15 mouse cellular contexts compared by ENCODE assay signal in genomic region chr7:63902604-63903210, GRCm38 (mm10). TPM values are rescaled to one million over a fixed set of nuclear protein-coding genes. Genes with fewer than 3 reads are reported as not detected.
DNase-seq lines count a peak whose midpoint lies in the region; ATAC-seq and TF ChIP-seq lines count a peak whose summit lies in the region.
"Had no signal": no experiment of that assay in that cellular context is flagged by ENCODE, and none has a peak within 500 bp of the region (broad histone marks: within the 10 kb centered on the region; RNA-seq: fewer than 3 reads in every experiment).

No protein-coding gene starts in this region.

- no peaks in the 10 kb centered on the region for H3K36me3 ChIP-seq in heart, embryonic 16.5 days (ENCODE audit: control insufficient read depth, insufficient read depth)
- H3K36me3 ChIP-seq in liver, embryonic 15.5 days (replicated peaks): 0 out of 2 replicates have a peak, but pooled peaks cover 4% of the 10 kb centered on the region
- no peaks in the 10 kb centered on the region for H3K36me3 ChIP-seq in liver, embryonic 12.5 days
- no peaks in the 10 kb centered on the region for H3K36me3 ChIP-seq in embryonic facial prominence, embryonic 13.5 days
- H3K36me3 ChIP-seq in small intestine, adult 2 months (ENCODE audit: control insufficient read depth, insufficient read depth, low read length): no peaks in the 10 kb centered on the region
- H3K36me3 ChIP-seq in midbrain, postnatal 0 days (ENCODE audit: insufficient read depth, low read length): no peaks in the 10 kb centered on the region
- H3K36me3 ChIP-seq: midbrain, embryonic 10.5 days had no signal

- TF ChIP-seq CTCF in small intestine, adult 2 months (IDR thresholded peaks at IDR 0.05; ENCODE audit: extremely low read depth, insufficient read length, insufficient replicate concordance, low read depth, low read length): no peak
- no peak for TF ChIP-seq CTCF in midbrain, postnatal 0 days (IDR thresholded peaks at IDR 0.05)

- intact Hi-C loops in heart, postnatal 36 days (cut with DNase I): no loop called here

- WGBS in heart, embryonic 16.5 days: 56% methylated on average over 3 of the region's 3 CpGs
- 63% methylated on average over 3 of the region's 3 CpGs for WGBS in liver, embryonic 15.5 days (ENCODE audit: insufficient replicate concordance)
- 58% methylated on average over 3 of the region's 3 CpGs for WGBS in liver, embryonic 12.5 days (ENCODE audit: insufficient replicate concordance)
- 32% methylated on average over 3 of the region's 3 CpGs for WGBS in embryonic facial prominence, embryonic 13.5 days
- 43% methylated on average over 3 of the region's 3 CpGs for WGBS in small intestine, adult 2 months
- 61% methylated on average over 3 of the region's 3 CpGs for WGBS in midbrain, postnatal 0 days

- ATAC-seq in heart, embryonic 16.5 days (replicated peaks; ENCODE audit: extremely low read depth, insufficient read depth, low FRiP score): no peak
- no peak for ATAC-seq in liver, embryonic 15.5 days (ENCODE audit: insufficient read depth)
- no peak for ATAC-seq in liver, embryonic 12.5 days
- ATAC-seq in embryonic facial prominence, embryonic 13.5 days (ENCODE audit: insufficient number of reproducible peaks, insufficient read depth, low FRiP score, low TSS enrichment, low read depth): no peak
- ATAC-seq in midbrain, postnatal 0 days (ENCODE audit: low FRiP score): no peak

- H3K27me3 ChIP-seq in heart, embryonic 16.5 days (ENCODE audit: control insufficient read depth, insufficient read depth, low read length): no peaks in the 10 kb centered on the region
- H3K27me3 ChIP-seq in liver, embryonic 15.5 days: no peaks in the 10 kb centered on the region
- peaks cover 20% of the 10 kb centered on the region for H3K27me3 ChIP-seq in liver, embryonic 12.5 days (replicated peaks)
- no peaks in the 10 kb centered on the region; the same call in 1 of the 2 replicates for H3K27me3 ChIP-seq in embryonic facial prominence, embryonic 13.5 days
- no peaks in the 10 kb centered on the region for H3K27me3 ChIP-seq in small intestine, adult 2 months (ENCODE audit: control insufficient read depth, insufficient read depth, low read length)
- H3K27me3 ChIP-seq in midbrain, postnatal 0 days (ENCODE audit: insufficient read depth, low read length): no peaks in the 10 kb centered on the region
- H3K27me3 ChIP-seq: CH12.LX had no signal

- no peak for DNase-seq in heart, postnatal 36 days
- DNase-seq in midbrain, postnatal 0 days (ENCODE audit: low spot score): no peak
- DNase-seq: adrenal gland, postnatal 36 days; gastrocnemius, postnatal 14 days; layer of hippocampus, adult 9-11 months; thymus, postnatal 25 days had no signal

- TF ChIP-seq POLR2A in small intestine, adult 2 months (IDR thresholded peaks at IDR 0.05; ENCODE audit: low read depth, low read length): no peak

- peaks cover 36% of the 10 kb centered on the region for H3K4me1 ChIP-seq in heart, embryonic 16.5 days (ENCODE audit: control insufficient read depth, insufficient read depth, low read length)
- peaks cover 79% of the 10 kb centered on the region for H3K4me1 ChIP-seq in liver, embryonic 15.5 days (replicated peaks)
- H3K4me1 ChIP-seq in liver, embryonic 12.5 days: peaks cover 56% of the 10 kb centered on the region
- H3K4me1 ChIP-seq in embryonic facial prominence, embryonic 13.5 days: peaks cover 22% of the 10 kb centered on the region
- peaks cover 51% of the 10 kb centered on the region for H3K4me1 ChIP-seq in small intestine, adult 2 months (ENCODE audit: control insufficient read depth, insufficient read depth, insufficient read length, low read length)
- peaks cover 4% of the 10 kb centered on the region; the same call in 1 of the 2 replicates for H3K4me1 ChIP-seq in midbrain, postnatal 0 days (ENCODE audit: insufficient read depth, low read length)

- 0 out of 2 replicates have a peak overlapping the region, but pooled peaks have one; percentile 30 for H3K9ac ChIP-seq in heart, embryonic 16.5 days (ENCODE audit: low read length)
- H3K9ac ChIP-seq in liver, embryonic 15.5 days: no peak overlapping the region
- no peak overlapping the region for H3K9ac ChIP-seq in liver, embryonic 12.5 days
- no peak overlapping the region for H3K9ac ChIP-seq in embryonic facial prominence, embryonic 13.5 days
- H3K9ac ChIP-seq in midbrain, postnatal 0 days (replicated peaks; ENCODE audit: low read length, poor library complexity, severe bottlenecking): no peak overlapping the region
- H3K9ac ChIP-seq: liver, embryonic 14.5 days had no signal

- H3K27ac ChIP-seq in heart, embryonic 16.5 days (ENCODE audit: low read length): peak overlapping the region; percentile 36; the same call in 1 of the 2 replicates
- H3K27ac ChIP-seq in liver, embryonic 15.5 days (replicated peaks): 0 out of 2 replicates have a peak overlapping the region, but pooled peaks have one; percentile 29
- H3K27ac ChIP-seq in liver, embryonic 12.5 days: no peak overlapping the region
- peak overlapping the region; percentile 28; the same call in 1 of the 2 replicates for H3K27ac ChIP-seq in embryonic facial prominence, embryonic 13.5 days
- H3K27ac ChIP-seq in small intestine, adult 2 months (ENCODE audit: insufficient read depth, low read depth, low read length): peak overlapping the region; percentile 60
- no peak overlapping the region for H3K27ac ChIP-seq in midbrain, postnatal 0 days (ENCODE audit: low read depth, low read length)
- H3K27ac ChIP-seq: liver, embryonic 14.5 days; midbrain, embryonic 10.5 days had no signal

- H3K4me2 ChIP-seq in heart, embryonic 16.5 days (ENCODE audit: low read depth, low read length): no peak overlapping the region
- 0 out of 2 replicates have a peak overlapping the region, but pooled peaks have one; percentile 2 for H3K4me2 ChIP-seq in liver, embryonic 15.5 days
- H3K4me2 ChIP-seq in liver, embryonic 12.5 days: no peak overlapping the region
- no peak overlapping the region for H3K4me2 ChIP-seq in embryonic facial prominence, embryonic 13.5 days
- no peak overlapping the region for H3K4me2 ChIP-seq in midbrain, postnatal 0 days (ENCODE audit: low read depth, low read length, poor library complexity, severe bottlenecking)

- H3K9me3 ChIP-seq in heart, embryonic 16.5 days (replicated peaks; ENCODE audit: control insufficient read depth, low read length): no peaks in the 10 kb centered on the region
- H3K9me3 ChIP-seq in liver, embryonic 15.5 days (replicated peaks): no peaks in the 10 kb centered on the region
- no peaks in the 10 kb centered on the region for H3K9me3 ChIP-seq in liver, embryonic 12.5 days (replicated peaks)
- H3K9me3 ChIP-seq in embryonic facial prominence, embryonic 13.5 days: no peaks in the 10 kb centered on the region
- H3K9me3 ChIP-seq in midbrain, postnatal 0 days (ENCODE audit: low read length): no peaks in the 10 kb centered on the region
- H3K9me3 ChIP-seq: midbrain, embryonic 10.5 days had no signal

- H3K4me3 ChIP-seq in heart, embryonic 16.5 days (ENCODE audit: low read length): no peak overlapping the region
- no peak overlapping the region for H3K4me3 ChIP-seq in liver, embryonic 15.5 days (replicated peaks)
- H3K4me3 ChIP-seq in liver, embryonic 12.5 days: no peak overlapping the region
- H3K4me3 ChIP-seq in embryonic facial prominence, embryonic 13.5 days: no peak overlapping the region
- H3K4me3 ChIP-seq in small intestine, adult 2 months (ENCODE audit: low read depth, low read length): no peak overlapping the region
- H3K4me3 ChIP-seq in midbrain, postnatal 0 days (ENCODE audit: low read depth, low read length): no peak overlapping the region
- H3K4me3 ChIP-seq: midbrain, embryonic 10.5 days had no signal

RNA-seq across cellular contexts. Expression of gene E030018B13Rik, which starts 13.9 kb away (rescaled TPM):
- polyA plus RNA-seq in heart, embryonic 16.5 days (2015; fragmentation: Nextera tagmentation; extraction: Ambion mirVana): 0.18 TPM in 1 of 2 replicates, not detected in the other
- not detected for total RNA-seq in heart, postnatal 36 days (2021)
- polyA plus RNA-seq in liver, embryonic 15.5 days (2015; fragmentation: Nextera tagmentation; extraction: Ambion mirVana): not detected in 2 replicates
- polyA plus RNA-seq in liver, embryonic 12.5 days (2016; fragmentation: Nextera tagmentation; extraction: Ambion mirVana): not detected in 2 replicates
- polyA plus RNA-seq in embryonic facial prominence, embryonic 13.5 days (2015; fragmentation: Nextera tagmentation; extraction: Ambion mirVana): not detected in 2 replicates
- polyA plus RNA-seq in small intestine, adult 2 months (2012; rRNA removed): not detected in 2 replicates
- total RNA-seq in midbrain, postnatal 0 days (2014; rRNA removed): not detected in 2 replicates
- not detected in 2 replicates for polyA plus RNA-seq in midbrain, postnatal 0 days (2015; fragmentation: Nextera tagmentation; extraction: Ambion mirVana)
- total RNA-seq: adrenal gland, postnatal 36 days; CH12.LX; gastrocnemius, postnatal 14 days; hematopoietic stem cell, adult 5-6 weeks had no signal
- polyA plus RNA-seq: liver, embryonic 14.5 days; midbrain, embryonic 10.5 days had no signal

RNA-seq across cellular contexts. Expression of gene Klf13, which starts 36.0 kb away (rescaled TPM):
- 24.2 and 26.7 TPM in 2 replicates for polyA plus RNA-seq in heart, embryonic 16.5 days (2015; fragmentation: Nextera tagmentation; extraction: Ambion mirVana)
- total RNA-seq in heart, postnatal 36 days (2021): 10 to 100 TPM; 49.2 to 58.7 TPM
- 15.3 and 15.6 TPM in 2 replicates for polyA plus RNA-seq in liver, embryonic 15.5 days (2015; fragmentation: Nextera tagmentation; extraction: Ambion mirVana)
- 17.7 and 20.8 TPM in 2 replicates for polyA plus RNA-seq in liver, embryonic 12.5 days (2016; fragmentation: Nextera tagmentation; extraction: Ambion mirVana)
- polyA plus RNA-seq in embryonic facial prominence, embryonic 13.5 days (2015; fragmentation: Nextera tagmentation; extraction: Ambion mirVana): 22.7 and 23.0 TPM in 2 replicates
- polyA plus RNA-seq in small intestine, adult 2 months (2012; rRNA removed): 22.2 and 55.1 TPM in 2 replicates
- 26.6 and 26.7 TPM in 2 replicates for total RNA-seq in midbrain, postnatal 0 days (2014; rRNA removed)
- 19.7 and 21.5 TPM in 2 replicates for polyA plus RNA-seq in midbrain, postnatal 0 days (2015; fragmentation: Nextera tagmentation; extraction: Ambion mirVana)

Comparison
In these comparisons a context has a peak if more than half of its experiments do, and no peak if none do; other contexts are left out.
1. H3K27ac ChIP-seq: peak in heart, embryonic 16.5 days (single experiment), liver, embryonic 15.5 days (single experiment), embryonic facial prominence, embryonic 13.5 days (single experiment) and small intestine, adult 2 months (single experiment); none in liver, embryonic 12.5 days (single experiment) and midbrain, postnatal 0 days (single experiment).